Mouse (Mus musculus) limb, embryonic 15.5 days (tissue): Measurements from ENCODE around the gene Cdh13. TPM values are rescaled to one million over a fixed set of nuclear protein-coding genes. Genes with fewer than 3 reads are reported as not detected.

ENCODE experiments used
- ATAC-seq: fragments of 200-750 bp; cut with Nextera tagmentation; 2 replicates; pipeline ENCODE4 v1.8.0; 2017; ENCODE audit warnings: low read depth, moderate TSS enrichment; ENCODE audit not compliant: insufficient number of reproducible peaks, low FRiP score, low TSS enrichment
- H3K27ac ChIP-seq: fragments of 300-500 bp; sonication (generic); 2 replicates; pipeline ENCODE4 v1.5.1; 2015; ENCODE audit warnings: moderate library complexity, mild to moderate bottlenecking, inconsistent platforms
- H3K27me3 ChIP-seq: fragments of 300-500 bp; sonication (generic); 2 replicates; pipeline ENCODE4 v1.6.1; 2015; ENCODE audit warnings: inconsistent platforms
- H3K36me3 ChIP-seq: fragments of 300-500 bp; sonication (generic); 2 replicates; pipeline ENCODE4 v1.6.1; 2015; ENCODE audit warnings: inconsistent platforms
- H3K4me1 ChIP-seq: fragments of 300-500 bp; sonication (generic); 2 replicates; pipeline ENCODE4 v1.6.1; 2015; ENCODE audit warnings: inconsistent platforms
- H3K4me2 ChIP-seq: fragments of 300-500 bp; sonication (generic); 2 replicates; pipeline ENCODE4 v1.6.1; 2015; ENCODE audit warnings: mild to moderate bottlenecking, inconsistent platforms
- H3K4me3 ChIP-seq: fragments of 300-500 bp; sonication (generic); 2 replicates; pipeline ENCODE4 v1.5.1; 2015; ENCODE audit warnings: mild to moderate bottlenecking, inconsistent platforms
- H3K9ac ChIP-seq: fragments of 300-500 bp; sonication (generic); 2 replicates; pipeline ENCODE4 v1.6.1; 2015; ENCODE audit warnings: inconsistent platforms
- H3K9me3 ChIP-seq: fragments of 300-500 bp; sonication (generic); 2 replicates; pipeline ENCODE4 v1.6.1; 2016; ENCODE audit warnings: inconsistent platforms
- WGBS: fragments of 180-500 bp; shearing (Covaris S2); methylation state at CpG from one replicate; pipeline ENCODE4 v1.1.7; 2015; 5-methylcytosine and 5-hydroxymethylcytosine counted together
- polyA plus RNA-seq: library from polyadenylated mRNA; unstranded; fragments of >200 nt; fragmentation: Nextera tagmentation; extraction: Ambion mirVana; gene quantifications from 2 replicates; pipeline ENCODE4 v1.2.1, GENCODE M21; 2015

The Cdh13 gene
- polyA plus RNA-seq, 1 experiment from 2014 or later: 17.9 TPM

DNA sequence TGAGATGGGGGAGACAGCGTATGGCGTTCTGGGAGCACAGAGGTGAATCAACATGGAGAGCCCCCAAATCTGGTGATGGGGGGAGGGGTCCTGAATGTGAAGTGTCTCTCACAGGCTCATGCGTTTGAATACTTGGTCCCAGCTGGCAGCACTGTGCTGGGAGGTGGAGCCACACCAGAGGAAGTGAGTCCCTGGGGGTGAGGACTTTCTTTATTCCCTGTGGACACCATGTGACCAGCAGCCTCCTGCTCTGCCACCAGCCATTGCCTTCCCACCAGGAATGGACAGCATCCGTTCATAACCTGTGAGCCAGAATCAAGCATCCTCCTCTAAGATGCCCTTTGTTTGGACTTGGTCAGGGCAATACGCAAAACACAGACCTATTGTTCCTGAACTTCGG is 788.8 kb downstream of the Cdh13 start:
- H3K36me3 ChIP-seq: no peaks in the 10 kb centered on the region
- H3K9me3 ChIP-seq: no peaks in the 10 kb centered on the region
- no peak overlapping the region for H3K4me3 ChIP-seq
- H3K4me1 ChIP-seq: no peaks in the 10 kb centered on the region
- H3K9ac ChIP-seq: no peak overlapping the region
- no peak for ATAC-seq
- no peaks in the 10 kb centered on the region for H3K27me3 ChIP-seq
- no peak overlapping the region for H3K4me2 ChIP-seq
- H3K27ac ChIP-seq: no peak overlapping the region
- WGBS: 77% methylated on average over 6 of the region's 6 CpGs

DNA sequence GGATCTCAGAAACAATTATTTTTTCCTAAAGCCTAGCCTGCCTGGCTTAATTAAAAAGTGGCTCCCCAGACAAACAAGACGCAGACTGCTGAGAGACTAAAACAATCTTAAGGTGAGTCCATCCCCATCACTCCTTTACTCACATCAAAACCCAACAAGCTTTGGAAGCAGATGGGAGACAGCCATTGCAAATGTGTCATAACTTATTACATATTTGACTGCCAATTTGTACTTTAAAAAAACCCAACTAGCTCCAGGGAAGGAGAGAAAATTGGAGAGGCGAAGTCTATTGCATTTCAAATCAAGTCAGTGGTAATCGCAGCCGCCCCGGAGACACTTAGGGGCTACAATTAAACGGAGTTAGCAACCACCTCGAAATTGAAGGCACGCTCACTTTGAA is 801.5 kb downstream of the Cdh13 start:
- Histone ChIP-seq H3K36me3 (no peaks in the 10 kb centered on the region), H3K4me1 (no peaks in the 10 kb centered on the region), H3K4me2 (no peak overlapping the region), H3K9ac (no peak overlapping the region), H3K27ac (no peak overlapping the region), H3K9me3 (no peaks in the 10 kb centered on the region), H3K27me3 (no peaks in the 10 kb centered on the region), H3K4me3 (no peak overlapping the region)
- ATAC-seq: no peak
- 73% methylated on average over 8 of the region's 8 CpGs for WGBS

DNA sequence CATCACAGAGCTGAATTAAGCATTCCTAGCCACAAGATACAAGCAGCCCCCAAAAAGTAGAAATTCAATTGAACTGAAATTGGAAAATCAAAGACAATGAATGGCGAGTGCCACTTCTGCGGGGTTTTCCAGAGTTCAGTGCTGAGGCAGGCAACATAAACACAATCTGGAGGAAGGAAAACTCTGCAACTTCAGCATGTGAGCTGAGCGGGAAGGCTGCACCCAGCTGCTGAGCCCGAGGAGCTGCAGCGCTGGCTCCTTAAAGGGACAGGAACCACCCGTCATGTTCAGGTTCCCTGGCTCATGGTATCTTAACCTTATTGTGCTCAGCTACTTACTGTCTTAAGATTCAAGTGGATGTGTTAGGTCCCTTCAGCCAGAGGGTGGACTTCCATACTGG is 814.7 kb downstream of the Cdh13 start:
- Histone ChIP-seq H3K36me3 (no peaks in the 10 kb centered on the region), H3K9me3 (no peaks in the 10 kb centered on the region), H3K4me1 (no peaks in the 10 kb centered on the region), H3K4me2 (no peak overlapping the region), H3K4me3 (no peak overlapping the region), H3K27ac (no peak overlapping the region), H3K9ac (no peak overlapping the region), H3K27me3 (no peaks in the 10 kb centered on the region)
- WGBS: 34% methylated on average over 6 of the region's 6 CpGs
- ATAC-seq: no peak

DNA sequence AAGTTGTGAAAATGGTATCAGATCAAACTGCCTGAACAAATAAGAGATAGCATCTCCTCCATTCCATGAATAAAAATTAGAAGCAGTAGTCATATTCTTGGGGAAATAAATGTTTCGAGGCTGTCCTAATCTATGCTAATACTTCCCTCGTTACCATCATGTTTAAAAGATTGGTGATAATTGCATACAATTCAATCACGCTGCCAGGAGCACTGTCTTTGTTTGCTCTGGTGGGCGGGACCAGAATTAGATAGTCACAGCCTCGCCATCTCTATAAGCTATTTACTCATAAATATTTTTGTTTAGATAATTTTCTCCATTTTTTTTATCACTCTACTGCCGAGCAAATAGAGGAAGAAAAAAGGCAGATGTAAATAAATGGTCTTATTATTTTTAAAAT is 819.3 kb downstream of the Cdh13 start:
- Histone ChIP-seq H3K36me3 (no peaks in the 10 kb centered on the region), H3K9me3 (no peaks in the 10 kb centered on the region), H3K4me3 (no peak overlapping the region), H3K27me3 (no peaks in the 10 kb centered on the region), H3K4me1 (no peaks in the 10 kb centered on the region), H3K4me2 (no peak overlapping the region), H3K27ac (no peak overlapping the region), H3K9ac (no peak overlapping the region)
- WGBS: 79% methylated on average over 6 of the region's 6 CpGs
- ATAC-seq: no peak

DNA sequence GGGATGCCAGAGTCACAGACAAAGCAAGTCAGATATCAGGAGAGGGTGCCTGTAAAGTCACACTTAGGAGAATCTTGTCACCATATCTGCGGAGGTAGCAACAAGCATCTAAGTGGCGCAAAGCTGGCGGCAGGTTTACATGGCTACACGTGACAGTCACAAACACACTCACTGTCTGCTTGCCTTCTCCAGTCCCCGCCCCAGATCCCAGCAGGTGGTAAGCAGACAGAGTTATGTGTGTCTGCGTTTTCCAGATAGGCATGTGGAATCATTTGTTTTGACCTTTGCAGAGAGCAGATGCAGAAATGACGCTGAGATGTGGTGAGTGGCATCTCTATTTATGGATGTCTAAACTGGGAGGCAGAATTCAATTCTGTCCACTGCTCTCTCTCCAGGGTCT is 826.1 kb downstream of the Cdh13 start:
- Histone ChIP-seq H3K9me3 (no peaks in the 10 kb centered on the region), H3K9ac (no peak overlapping the region), H3K27ac (no peak overlapping the region), H3K4me1 (no peaks in the 10 kb centered on the region), H3K36me3 (no peaks in the 10 kb centered on the region), H3K4me3 (no peak overlapping the region), H3K27me3 (no peaks in the 10 kb centered on the region), H3K4me2 (no peak overlapping the region)
- 67% methylated on average over 7 of the region's 7 CpGs for WGBS
- ATAC-seq: no peak

DNA sequence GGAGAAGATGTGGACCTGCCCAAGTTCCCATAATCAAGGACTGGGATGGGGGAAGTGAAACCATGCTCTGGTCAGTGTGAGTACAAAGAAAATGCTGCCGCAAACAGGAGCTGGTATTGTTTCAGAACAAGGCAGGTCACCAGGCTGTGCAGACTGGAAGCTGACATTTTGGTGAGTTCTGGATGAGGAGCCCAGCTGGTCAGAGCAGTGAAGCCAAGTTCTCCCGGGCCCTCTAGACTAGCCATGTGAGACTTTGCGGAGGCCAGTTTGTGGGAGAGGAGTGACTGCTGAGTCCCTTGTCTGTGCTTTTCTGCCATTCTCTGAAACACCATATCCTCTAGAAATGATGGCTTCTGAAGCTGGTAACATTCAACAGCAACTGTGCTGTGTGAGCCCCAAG is 829.3 kb downstream of the Cdh13 start:
- H3K27ac ChIP-seq: no peak overlapping the region
- no peak overlapping the region for H3K4me2 ChIP-seq
- no peaks in the 10 kb centered on the region for H3K36me3 ChIP-seq
- no peaks in the 10 kb centered on the region for H3K27me3 ChIP-seq
- H3K4me1 ChIP-seq: no peaks in the 10 kb centered on the region
- H3K9me3 ChIP-seq: no peaks in the 10 kb centered on the region
- no peak for ATAC-seq
- no peak overlapping the region for H3K9ac ChIP-seq
- 88% methylated on average over 3 of the region's 3 CpGs for WGBS
- no peak overlapping the region for H3K4me3 ChIP-seq

DNA sequence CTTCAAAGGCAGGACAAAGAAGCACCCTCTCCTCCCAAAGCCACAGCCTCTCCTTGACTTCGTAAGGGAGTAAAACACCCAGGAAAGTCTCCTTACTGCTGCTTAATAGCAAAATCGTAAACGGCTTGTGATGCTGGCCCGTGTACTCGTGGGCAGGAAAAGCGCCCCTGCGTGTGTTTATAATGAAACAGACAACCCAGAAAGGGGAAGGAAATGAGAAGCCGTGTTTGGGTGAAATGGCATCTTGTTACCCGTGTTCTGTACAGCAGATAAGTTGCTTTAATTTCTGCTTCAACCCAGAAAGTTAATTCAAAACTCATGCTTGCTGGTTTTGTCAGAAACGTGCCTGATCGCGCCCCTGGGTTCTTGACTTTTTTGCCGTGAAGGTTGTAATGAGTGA is 837.7 kb downstream of the Cdh13 start:
- H3K4me3 ChIP-seq: no peak overlapping the region
- no peak overlapping the region for H3K4me2 ChIP-seq
- no peaks in the 10 kb centered on the region for H3K9me3 ChIP-seq
- 0 out of 2 replicates have a peak, but pooled peaks cover 2% of the 10 kb centered on the region for H3K4me1 ChIP-seq
- WGBS: 23% methylated on average over 13 of the region's 13 CpGs
- H3K27me3 ChIP-seq: no peaks in the 10 kb centered on the region
- ATAC-seq: no peak
- no peak overlapping the region for H3K9ac ChIP-seq
- H3K36me3 ChIP-seq: no peaks in the 10 kb centered on the region
- no peak overlapping the region for H3K27ac ChIP-seq

DNA sequence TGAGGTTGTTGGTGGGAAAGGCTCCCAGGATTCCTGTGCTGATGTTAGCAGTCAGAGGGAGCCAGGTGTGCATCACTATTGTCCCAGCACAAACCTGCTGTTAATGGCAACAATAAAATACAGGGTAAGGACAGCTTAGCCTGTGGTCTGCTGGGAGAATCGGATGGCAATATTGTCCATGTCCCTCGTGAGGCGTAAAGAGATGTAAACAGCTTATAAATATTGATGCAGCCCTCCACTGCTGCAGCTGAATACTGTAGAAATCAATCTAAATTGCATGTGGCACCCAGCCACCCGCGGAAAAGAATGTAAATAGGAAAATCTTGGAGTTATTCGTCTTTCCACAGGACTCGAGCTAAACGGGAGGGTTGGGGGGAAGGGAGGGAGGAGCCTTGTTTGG is 844.3 kb downstream of the Cdh13 start:
- H3K9me3 ChIP-seq: no peaks in the 10 kb centered on the region
- no peaks in the 10 kb centered on the region for H3K27me3 ChIP-seq
- H3K4me2 ChIP-seq: no peak overlapping the region
- no peak overlapping the region for H3K9ac ChIP-seq
- no peak for ATAC-seq
- H3K27ac ChIP-seq: no peak overlapping the region
- no peak overlapping the region for H3K4me3 ChIP-seq
- H3K36me3 ChIP-seq: no peaks in the 10 kb centered on the region
- WGBS: 46% methylated on average over 8 of the region's 8 CpGs
- H3K4me1 ChIP-seq: peaks cover 4% of the 10 kb centered on the region; the same call in 1 of the 2 replicates

DNA sequence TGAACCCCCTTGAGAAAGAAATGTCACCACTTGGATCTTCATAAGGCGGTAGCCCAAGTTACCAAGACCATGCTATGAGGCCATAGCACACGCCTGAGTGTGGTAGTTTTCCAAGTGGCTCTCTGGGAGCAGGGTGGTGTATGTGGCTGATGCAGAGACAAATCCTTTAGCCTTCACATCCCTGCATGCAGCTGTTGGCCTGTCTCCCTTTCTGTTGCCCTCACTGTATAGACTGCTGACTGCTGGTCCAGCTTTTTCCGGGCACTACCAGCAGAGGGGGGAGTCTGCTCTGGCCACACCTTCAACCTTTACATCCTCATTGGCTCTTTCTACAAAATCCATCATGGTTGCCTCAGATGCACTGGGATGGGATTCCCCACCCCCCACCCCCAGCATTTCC is 844.7 kb downstream of the Cdh13 start:
- no peaks in the 10 kb centered on the region for H3K36me3 ChIP-seq
- H3K27ac ChIP-seq: no peak overlapping the region
- no peak overlapping the region for H3K4me3 ChIP-seq
- H3K9me3 ChIP-seq: no peaks in the 10 kb centered on the region
- H3K4me2 ChIP-seq: no peak overlapping the region
- no peak for ATAC-seq
- WGBS: 67% methylated on average over 3 of the region's 3 CpGs
- H3K9ac ChIP-seq: no peak overlapping the region
- H3K4me1 ChIP-seq: peaks cover 4% of the 10 kb centered on the region; the same call in 1 of the 2 replicates
- no peaks in the 10 kb centered on the region for H3K27me3 ChIP-seq

DNA sequence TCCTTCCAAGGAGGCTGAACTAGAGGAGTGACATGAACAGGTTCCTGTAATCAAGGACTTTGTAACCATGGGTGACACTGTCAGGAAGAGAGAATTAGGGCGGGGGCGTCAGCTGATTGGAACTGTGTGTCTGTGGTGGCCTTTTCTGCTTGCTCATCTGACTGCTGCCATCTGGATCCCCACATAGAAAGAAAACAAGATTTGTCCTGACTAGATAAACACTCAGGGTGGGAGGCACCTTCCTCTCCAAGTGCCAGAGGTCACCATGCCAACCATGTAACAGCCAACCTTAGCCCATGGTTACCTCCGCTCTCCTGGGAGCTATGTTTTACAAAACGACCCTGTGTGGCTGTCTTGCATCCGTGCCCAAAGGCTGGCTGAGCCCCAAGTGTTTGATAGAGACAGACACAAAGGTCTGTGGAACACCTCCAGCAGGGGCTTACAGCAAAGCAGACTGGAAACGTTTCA is 873.0 kb downstream of the Cdh13 start:
- Histone ChIP-seq H3K9me3 (no peaks in the 10 kb centered on the region), H3K9ac (no peak overlapping the region), H3K4me1 (no peaks in the 10 kb centered on the region), H3K4me3 (no peak overlapping the region), H3K36me3 (no peaks in the 10 kb centered on the region), H3K27me3 (no peaks in the 10 kb centered on the region), H3K4me2 (no peak overlapping the region), H3K27ac (no peak overlapping the region)
- no peak for ATAC-seq
- 65% methylated on average over 6 of the region's 6 CpGs for WGBS

DNA sequence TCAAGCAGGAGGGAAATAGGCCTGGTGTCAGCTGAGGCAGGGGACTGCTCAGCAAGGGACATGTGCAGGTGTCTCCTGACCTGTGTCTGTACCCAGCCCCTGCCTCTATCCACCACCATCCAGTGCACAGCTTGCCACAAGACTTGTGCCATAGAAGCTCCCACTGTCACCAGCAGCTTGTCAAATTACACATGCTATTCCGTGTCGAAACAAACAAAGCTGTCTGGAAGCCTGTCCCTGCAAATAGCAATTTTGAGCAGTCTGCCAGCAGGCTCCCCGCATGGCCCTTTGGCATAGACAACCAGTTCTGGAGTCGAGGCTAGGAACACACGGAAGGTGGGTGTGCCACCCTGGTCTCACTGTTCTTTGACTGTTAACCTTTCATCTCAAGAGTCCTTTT is 875.1 kb downstream of the Cdh13 start:
- Histone ChIP-seq H3K9ac (no peak overlapping the region), H3K4me3 (no peak overlapping the region), H3K27me3 (no peaks in the 10 kb centered on the region), H3K4me1 (no peaks in the 10 kb centered on the region), H3K4me2 (no peak overlapping the region), H3K36me3 (no peaks in the 10 kb centered on the region), H3K27ac (no peak overlapping the region), H3K9me3 (no peaks in the 10 kb centered on the region)
- whole genome bisulfite sequencing: 77% methylated on average over 5 of the region's 5 CpGs
- ATAC-seq: no peak

DNA sequence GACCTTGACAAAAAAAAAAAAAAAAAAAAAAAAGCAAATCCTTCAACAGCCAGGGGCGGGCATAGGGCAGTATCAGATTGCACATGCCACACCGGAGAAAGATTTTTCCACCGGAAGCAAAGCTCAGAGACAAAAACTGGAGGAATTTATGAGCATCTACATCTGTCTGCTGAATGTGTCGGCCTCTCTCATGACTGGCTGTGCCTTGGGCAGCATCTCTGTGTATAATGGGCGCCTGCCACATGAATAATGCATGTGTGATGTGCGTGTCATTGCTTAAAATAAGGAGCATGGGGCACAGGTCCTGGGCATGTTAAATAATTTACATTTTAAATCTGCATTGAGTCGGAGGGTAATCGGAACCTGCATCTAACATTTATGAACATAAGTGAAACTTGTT is 876.3 kb downstream of the Cdh13 start:
- H3K4me3 ChIP-seq: no peak overlapping the region
- no peaks in the 10 kb centered on the region for H3K9me3 ChIP-seq
- H3K27me3 ChIP-seq: no peaks in the 10 kb centered on the region
- 37% methylated on average over 8 of the region's 8 CpGs for WGBS
- H3K27ac ChIP-seq: no peak overlapping the region
- no peak overlapping the region for H3K9ac ChIP-seq
- no peak overlapping the region for H3K4me2 ChIP-seq
- H3K36me3 ChIP-seq: no peaks in the 10 kb centered on the region
- H3K4me1 ChIP-seq: no peaks in the 10 kb centered on the region
- ATAC-seq: no peak

DNA sequence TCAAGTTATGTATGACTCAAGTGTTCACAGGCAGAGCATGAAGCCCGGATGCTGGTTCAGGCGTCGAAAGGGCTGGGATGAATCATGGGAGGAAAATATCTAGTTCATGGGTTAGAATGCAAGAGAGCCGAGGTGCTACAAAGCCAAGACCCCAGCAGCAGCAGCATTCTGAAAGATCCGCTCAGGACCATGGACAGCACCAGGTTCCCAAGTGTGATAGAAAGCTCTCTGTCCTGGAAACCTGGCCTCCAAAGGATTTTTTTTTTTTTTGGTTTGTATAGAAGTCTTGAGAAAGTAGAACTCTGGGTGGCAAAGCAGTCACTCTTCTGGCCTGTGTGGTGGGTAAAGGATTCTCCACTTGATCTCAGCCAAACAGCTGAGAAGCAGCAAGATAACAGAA is 880.5 kb downstream of the Cdh13 start:
- no peak overlapping the region for H3K27ac ChIP-seq
- H3K4me3 ChIP-seq: no peak overlapping the region
- WGBS: 53% methylated on average over 5 of the region's 5 CpGs
- no peak overlapping the region for H3K9ac ChIP-seq
- no peaks in the 10 kb centered on the region for H3K4me1 ChIP-seq
- H3K27me3 ChIP-seq: no peaks in the 10 kb centered on the region
- H3K36me3 ChIP-seq: no peaks in the 10 kb centered on the region
- no peak overlapping the region for H3K4me2 ChIP-seq
- no peaks in the 10 kb centered on the region for H3K9me3 ChIP-seq
- no peak for ATAC-seq
